Mouse (Mus musculus) kidney, embryonic 16.5 days (tissue): ENCODE data around the gene Rccd1. TPM values are rescaled to one million over a fixed set of nuclear protein-coding genes. Genes with fewer than 3 reads are reported as not detected.

Experiments used
- ATAC-seq: fragments of 200-750 bp; cut with Nextera tagmentation; 2 replicates; pipeline ENCODE4 v1.8.0; 2017; ENCODE audit warnings: moderate TSS enrichment; ENCODE audit not compliant: low FRiP score, low TSS enrichment
- H3K27ac ChIP-seq: fragments of 300-500 bp; sonication (generic); 2 replicates; pipeline ENCODE4 v1.5.1; 2014; ENCODE audit warnings: low read length
- H3K27me3 ChIP-seq: fragments of 300-500 bp; sonication (generic); 2 replicates; pipeline ENCODE4 v1.6.1; 2014; ENCODE audit warnings: low read length, control low read depth, mixed read lengths; ENCODE audit not compliant: insufficient read depth
- H3K36me3 ChIP-seq: fragments of 300-500 bp; sonication (generic); 2 replicates; pipeline ENCODE4 v1.6.1; 2014; ENCODE audit warnings: low read length, control low read depth, mixed read lengths; ENCODE audit not compliant: insufficient read depth
- H3K4me1 ChIP-seq: fragments of 300-500 bp; sonication (generic); 2 replicates; pipeline ENCODE4 v1.6.1; 2014; ENCODE audit warnings: low read length, control low read depth, mixed read lengths; ENCODE audit not compliant: insufficient read depth
- H3K4me2 ChIP-seq: fragments of 300-500 bp; sonication (generic); replicated peaks from 2 replicates; pipeline ENCODE4 v1.6.1; 2014; ENCODE audit warnings: low read depth, low read length
- H3K4me3 ChIP-seq: fragments of 300-500 bp; sonication (generic); 2 replicates; pipeline ENCODE4 v1.5.1; 2014; ENCODE audit warnings: mild to moderate bottlenecking, low read length
- H3K9ac ChIP-seq: fragments of 300-500 bp; sonication (generic); replicated peaks from 2 replicates; pipeline ENCODE4 v1.6.1; 2014; ENCODE audit warnings: low read length
- H3K9me3 ChIP-seq: fragments of 300-500 bp; sonication (generic); 2 replicates; pipeline ENCODE4 v1.6.1; 2016; ENCODE audit warnings: low read length, control low read depth
- WGBS: fragments of 180-500 bp; shearing (Covaris S2); extraction: QIAGEN DNeasy Blood & Tissue Kit; methylation state at CpG from one replicate; pipeline ENCODE4 v1.1.7; 2014; 5-methylcytosine and 5-hydroxymethylcytosine counted together
- polyA plus RNA-seq: library from polyadenylated mRNA; unstranded; fragments of >200 nt; fragmentation: Nextera tagmentation; extraction: Ambion mirVana; gene quantifications from 2 replicates; pipeline ENCODE4 v1.2.1, GENCODE M21; 2015

Gene Rccd1
- polyA plus RNA-seq, 1 experiment from 2014 or later = 7.8 TPM

GRCm38 (mm10) chr7:80294764-80295648, 29.2 kb downstream of the Rccd1 start:
- Histone ChIP-seq H3K36me3 (peaks cover 13% of the 10 kb centered on the region; the same call in 1 of the 2 replicates), H3K9me3 (no peaks in the 10 kb centered on the region), H3K9ac (peak overlapping the region; percentile 84), H3K4me2 (peak overlapping the region; percentile 71), H3K4me3 (peak overlapping the region; percentile 79), H3K4me1 (peaks cover 28% of the 10 kb centered on the region), H3K27me3 (no peaks in the 10 kb centered on the region), H3K27ac (peak overlapping the region; percentile 74)
- ATAC-seq = peak; percentile 49; the same call in 1 of the 2 replicates
- WGBS = 7% methylated on average over 37 of the region's 37 CpGs

- under 1% methylated on average over 52 of the region's 52 CpGs for WGBS
- H3K27me3 ChIP-seq = no peaks in the 10 kb centered on the region
- H3K36me3 ChIP-seq = peaks cover 14% of the 10 kb centered on the region; the same call in 1 of the 2 replicates
- H3K4me2 ChIP-seq = peak within 1 kb of the TSS; percentile 71
- peak within 1 kb of the TSS; percentile 88 for H3K27ac ChIP-seq
- peak; percentile 100 for ATAC-seq
- H3K4me1 ChIP-seq = peaks cover 28% of the 10 kb centered on the region
- H3K9ac ChIP-seq = peak within 1 kb of the TSS; percentile 84
- no peaks in the 10 kb centered on the region for H3K9me3 ChIP-seq
- H3K4me3 ChIP-seq = peak within 1 kb of the TSS; percentile 79
Observed at GRCm38 (mm10) chr7:80294062-80294763, 30.0 kb downstream of the Rccd1 start, which contains the start of gene Prc1. Gene Prc1, plus strand, starts transcription at chr7:80294450.

- H3K4me1 ChIP-seq = no peaks in the 10 kb centered on the region
- WGBS = 74% methylated on average over 10 of the region's 10 CpGs
- no peaks in the 10 kb centered on the region for H3K9me3 ChIP-seq
- no peak overlapping the region for H3K27ac ChIP-seq
- no peak overlapping the region for H3K4me2 ChIP-seq
- H3K36me3 ChIP-seq = peaks cover 50% of the 10 kb centered on the region
- ATAC-seq = no peak
- H3K4me3 ChIP-seq = no peak overlapping the region
- H3K27me3 ChIP-seq = no peaks in the 10 kb centered on the region
- H3K9ac ChIP-seq = no peak overlapping the region
Observed at GRCm38 (mm10) chr7:80287736-80288135, 36.5 kb downstream of the Rccd1 start.

GRCm38 (mm10) chr7:80285725-80286124, 38.5 kb downstream of the Rccd1 start:
- Histone ChIP-seq H3K9ac (no peak overlapping the region), H3K27ac (no peak overlapping the region), H3K4me2 (no peak overlapping the region), H3K27me3 (no peaks in the 10 kb centered on the region), H3K36me3 (peaks cover 50% of the 10 kb centered on the region), H3K4me1 (no peaks in the 10 kb centered on the region), H3K9me3 (no peaks in the 10 kb centered on the region), H3K4me3 (no peak overlapping the region)
- WGBS = 96% methylated on average over 6 of the region's 6 CpGs
- ATAC-seq = no peak

- no peak overlapping the region for H3K9ac ChIP-seq
- H3K9me3 ChIP-seq = no peaks in the 10 kb centered on the region
- H3K4me1 ChIP-seq = no peaks in the 10 kb centered on the region
- no peak overlapping the region for H3K4me2 ChIP-seq
- 88% methylated on average over 5 of the region's 5 CpGs for WGBS
- ATAC-seq = no peak
- no peak overlapping the region for H3K27ac ChIP-seq
- H3K4me3 ChIP-seq = no peak overlapping the region
- H3K36me3 ChIP-seq = peaks cover 56% of the 10 kb centered on the region
- no peaks in the 10 kb centered on the region for H3K27me3 ChIP-seq
Observed at GRCm38 (mm10) chr7:80284391-80284790, 39.9 kb downstream of the Rccd1 start.

GRCm38 (mm10) chr7:80283226-80283918, 40.9 kb downstream of the Rccd1 start:
- Histone ChIP-seq H3K9me3 (no peaks in the 10 kb centered on the region), H3K4me3 (no peak overlapping the region), H3K36me3 (peaks cover 59% of the 10 kb centered on the region), H3K4me2 (no peak overlapping the region), H3K4me1 (no peaks in the 10 kb centered on the region), H3K9ac (no peak overlapping the region), H3K27ac (no peak overlapping the region), H3K27me3 (no peaks in the 10 kb centered on the region)
- 91% methylated on average over 3 of the region's 3 CpGs for WGBS
- no peak for ATAC-seq

GRCm38 (mm10) chr7:80281646-80282045, 42.6 kb downstream of the Rccd1 start:
- 88% methylated on average over 3 of the region's 3 CpGs for WGBS
- H3K36me3 ChIP-seq = peaks cover 49% of the 10 kb centered on the region

GRCm38 (mm10) chr7:80280998-80281397, 43.3 kb downstream of the Rccd1 start:
- Histone ChIP-seq H3K4me1 (no peaks in the 10 kb centered on the region), H3K27me3 (no peaks in the 10 kb centered on the region), H3K36me3 (peaks cover 54% of the 10 kb centered on the region), H3K4me3 (no peak overlapping the region), H3K9ac (no peak overlapping the region), H3K27ac (no peak overlapping the region), H3K9me3 (no peaks in the 10 kb centered on the region), H3K4me2 (no peak overlapping the region)
- no peak for ATAC-seq
- 92% methylated on average over 2 of the region's 2 CpGs for WGBS

More at GRCm38 (mm10) chr7:80281646-80282045, 42.6 kb downstream of the Rccd1 start:
- no peak overlapping the region for H3K4me2 ChIP-seq
- H3K9ac ChIP-seq = no peak overlapping the region
- H3K27me3 ChIP-seq = no peaks in the 10 kb centered on the region
- no peak for ATAC-seq
- H3K9me3 ChIP-seq = no peaks in the 10 kb centered on the region
- H3K4me3 ChIP-seq = no peak overlapping the region
- no peak overlapping the region for H3K27ac ChIP-seq
- H3K4me1 ChIP-seq = no peaks in the 10 kb centered on the region

GRCm38 (mm10) chr7:80280032-80280431, 44.2 kb downstream of the Rccd1 start:
- no peak overlapping the region for H3K4me3 ChIP-seq
- WGBS = 75% methylated on average over 10 of the region's 10 CpGs
- no peaks in the 10 kb centered on the region for H3K27me3 ChIP-seq
- no peaks in the 10 kb centered on the region for H3K4me1 ChIP-seq
- no peak overlapping the region for H3K27ac ChIP-seq
- no peak overlapping the region for H3K9ac ChIP-seq
- H3K36me3 ChIP-seq = peaks cover 52% of the 10 kb centered on the region
- no peak overlapping the region for H3K4me2 ChIP-seq
- ATAC-seq = no peak
- H3K9me3 ChIP-seq = peaks cover 3% of the 10 kb centered on the region; the same call in 1 of the 2 replicates
